Mouse (Mus musculus) megakaryocyte, embryonic 14.5 days (primary cell): ENCODE results near the gene Rin2.

ENCODE experiments used
- FLI1 ChIP-seq: IDR thresholded peaks from 2 replicates; pipeline ENCODE4 v1.6.1; 2012; ENCODE audit warnings: low read length, inconsistent platforms, mixed read lengths
- GATA1 ChIP-seq: IDR thresholded peaks from 3 replicates; pipeline ENCODE4 v1.6.1; 2012; ENCODE audit warnings: mixed read lengths, low read length, inconsistent platforms, borderline replicate concordance

DNA sequence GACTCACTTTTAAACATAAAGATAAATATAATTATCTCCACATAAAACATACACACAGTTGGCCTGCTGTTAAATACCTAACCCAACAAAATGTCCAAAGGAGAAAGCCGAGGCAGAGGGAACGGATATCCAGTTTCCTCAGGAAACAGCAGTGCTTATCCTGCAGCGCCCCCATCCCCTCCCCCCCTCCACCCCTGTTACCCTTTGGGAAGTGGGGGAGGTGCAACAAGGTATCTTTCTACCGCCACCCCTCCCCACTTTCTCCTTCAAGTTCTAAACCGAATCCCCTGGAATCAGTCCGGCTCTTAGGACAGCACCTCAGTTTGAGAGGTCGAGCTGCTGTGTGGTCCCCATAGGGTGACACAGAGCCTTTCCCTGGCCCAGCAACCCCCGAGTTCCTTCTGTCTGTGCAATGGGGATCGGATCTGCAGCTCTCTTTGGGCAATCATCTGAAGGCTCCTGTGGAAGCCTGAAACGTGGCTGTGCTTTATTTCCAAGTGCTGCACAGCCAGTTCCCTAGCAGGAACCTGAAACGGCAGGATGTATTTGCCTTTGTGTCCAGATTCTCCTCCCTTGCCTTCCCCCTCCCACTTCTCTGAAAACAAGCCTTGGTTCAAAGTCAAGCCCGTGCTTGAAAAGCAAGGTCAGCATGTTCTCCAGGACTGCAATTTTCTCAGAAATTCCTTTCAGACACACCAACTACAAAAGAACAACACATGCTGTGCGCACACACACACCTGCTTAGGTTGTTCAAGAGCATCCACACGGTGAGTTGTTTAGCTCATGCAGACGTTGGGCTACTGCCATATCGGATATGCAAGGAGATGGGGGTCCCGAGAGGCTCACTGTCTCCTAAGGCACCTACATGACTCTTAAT lies 209.3 kb downstream of the Rin2 start:
- TF ChIP-seq FLI1 (no peak), GATA1 (no peak)
